Mouse (Mus musculus) kidney, postnatal 0 days (tissue): ENCODE data around the gene Kcnmb1. TPM values are rescaled to one million over a fixed set of nuclear protein-coding genes. Genes with fewer than 3 reads are reported as not detected.

Experiments used
- ATAC-seq: fragments of 200-750 bp; cut with Nextera tagmentation; replicated peaks from 2 replicates; pipeline ENCODE4 v1.8.0; 2017; ENCODE audit warnings: low read depth, moderate number of reproducible peaks, moderate TSS enrichment, moderate library complexity; ENCODE audit not compliant: low FRiP score
- DNase-seq: peaks from one replicate; pipeline ENCODE4 v3.0.0-alpha.2; 2016; ENCODE audit warnings: low spot score
- H3K27ac ChIP-seq: fragments of 300-500 bp; sonication (generic); 2 replicates; pipeline ENCODE4 v1.5.1; 2014; ENCODE audit warnings: mild to moderate bottlenecking
- H3K27me3 ChIP-seq: fragments of 300-500 bp; sonication (generic); 2 replicates; pipeline ENCODE4 v1.6.1; 2014; ENCODE audit warnings: low read length, mixed read lengths; ENCODE audit not compliant: insufficient read depth
- H3K36me3 ChIP-seq: fragments of 300-500 bp; sonication (generic); 2 replicates; pipeline ENCODE4 v1.6.1; 2014; ENCODE audit warnings: low read length, mixed read lengths; ENCODE audit not compliant: insufficient read depth
- H3K4me1 ChIP-seq: fragments of 300-500 bp; sonication (generic); replicated peaks from 2 replicates; pipeline ENCODE4 v1.6.1; 2014; ENCODE audit warnings: antibody characterized with exemption, low read length, mixed read lengths; ENCODE audit not compliant: insufficient read depth
- H3K4me2 ChIP-seq: fragments of 300-500 bp; sonication (generic); 2 replicates; pipeline ENCODE4 v1.6.1; 2014; ENCODE audit warnings: mild to moderate bottlenecking, low read length, moderate library complexity, mixed read lengths
- H3K4me3 ChIP-seq: fragments of 300-500 bp; sonication (generic); replicated peaks from 2 replicates; pipeline ENCODE4 v1.5.1; 2014; ENCODE audit warnings: low read depth, low read length
- H3K9ac ChIP-seq: fragments of 300-500 bp; sonication (generic); 2 replicates; pipeline ENCODE4 v1.6.1; 2014; ENCODE audit warnings: low read depth, low read length
- H3K9me3 ChIP-seq: fragments of 300-500 bp; sonication (generic); replicated peaks from 2 replicates; pipeline ENCODE4 v1.6.1; 2016; ENCODE audit warnings: low read length, inconsistent platforms, mixed read lengths
- CTCF ChIP-seq: IDR thresholded peaks from 2 replicates; pipeline ENCODE4 v1.5.1; 2016; ENCODE audit warnings: antibody characterized with exemption, low read depth, mild to moderate bottlenecking, moderate library complexity
- WGBS: fragments of 180-500 bp; shearing (Covaris S2); extraction: QIAGEN DNeasy Blood & Tissue Kit; methylation state at CpG from one replicate; pipeline ENCODE4 v1.1.7; 2014; 5-methylcytosine and 5-hydroxymethylcytosine counted together
- polyA plus RNA-seq: library from polyadenylated mRNA; unstranded; fragments of >200 nt; fragmentation: Nextera tagmentation; extraction: Ambion mirVana; gene quantifications from 2 replicates; pipeline ENCODE4 v1.2.1, GENCODE M21; 2015

The Kcnmb1 gene
- polyA plus RNA-seq, 1 experiment from 2014 or later = 0.54 TPM

DNA sequence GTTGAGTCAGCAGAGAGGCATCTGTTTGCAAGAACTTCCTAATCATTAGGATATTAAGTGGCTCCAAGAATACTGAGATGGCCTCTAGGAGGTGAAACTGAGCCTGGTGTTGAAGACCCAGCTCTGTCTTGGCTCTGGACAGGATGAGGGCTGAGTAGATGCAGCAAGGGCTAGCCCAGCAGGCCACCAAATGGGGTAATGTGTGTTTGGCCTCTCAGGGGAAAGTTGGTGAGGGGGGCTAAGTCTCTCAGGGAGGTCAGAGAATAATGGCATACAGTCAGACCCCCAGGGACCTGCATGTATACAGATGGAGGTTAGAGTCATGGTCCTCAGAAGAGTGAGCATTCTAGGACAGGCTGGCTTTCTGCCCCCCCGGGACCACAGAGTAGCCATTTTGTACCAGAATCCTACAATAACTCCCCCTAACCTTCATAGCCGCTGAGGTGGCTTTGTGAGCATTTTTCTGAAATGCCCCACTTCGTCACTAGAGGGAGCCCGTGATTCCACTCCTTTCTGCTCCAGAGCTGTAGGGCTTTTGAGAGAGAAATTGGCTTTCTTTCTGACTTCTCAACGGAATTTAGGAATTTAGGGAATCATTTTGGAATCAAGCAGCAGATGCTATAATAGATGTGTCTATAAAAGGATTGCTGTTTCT, 39.3 kb downstream of the Kcnmb1 start:
- Histone ChIP-seq H3K4me2 (no peak overlapping the region), H3K9ac (no peak overlapping the region), H3K4me3 (no peak overlapping the region), H3K4me1 (no peaks in the 10 kb centered on the region), H3K36me3 (no peaks in the 10 kb centered on the region), H3K9me3 (no peaks in the 10 kb centered on the region), H3K27ac (no peak overlapping the region), H3K27me3 (no peaks in the 10 kb centered on the region)
- peak; percentile 79 for TF ChIP-seq CTCF
- WGBS = 7% methylated on average over 5 of the region's 5 CpGs
- ATAC-seq (no peak), DNase-seq (peak; percentile 61)

DNA sequence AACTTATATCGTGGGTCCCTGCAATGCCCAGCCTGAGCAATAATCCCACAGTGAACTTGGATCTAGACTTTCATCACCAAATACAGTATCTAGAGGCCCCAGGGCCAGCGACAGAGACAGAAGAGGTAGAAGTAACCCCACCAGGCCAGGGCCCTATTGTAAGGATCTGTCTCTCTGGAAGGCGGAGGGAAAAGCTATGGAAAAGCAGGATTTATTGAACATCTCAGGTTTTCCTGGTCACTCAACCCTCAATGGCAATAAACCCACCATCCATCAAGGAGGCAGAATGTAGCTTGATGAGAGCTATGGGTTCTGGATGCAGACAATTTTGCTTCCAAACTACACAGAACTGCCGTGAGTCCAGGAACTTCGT, 39.8 kb downstream of the Kcnmb1 start:
- no peak for TF ChIP-seq CTCF
- H3K27ac ChIP-seq = no peak overlapping the region
- H3K4me2 ChIP-seq = no peak overlapping the region
- no peak for ATAC-seq
- H3K9ac ChIP-seq = no peak overlapping the region
- H3K9me3 ChIP-seq = no peaks in the 10 kb centered on the region
- no peak overlapping the region for H3K4me3 ChIP-seq
- no peak for DNase-seq
- no peaks in the 10 kb centered on the region for H3K27me3 ChIP-seq
- H3K36me3 ChIP-seq = no peaks in the 10 kb centered on the region
- H3K4me1 ChIP-seq = no peaks in the 10 kb centered on the region
- WGBS = 71% methylated on average over 5 of the region's 5 CpGs

GRCm38 (mm10) chr11:34007616-34008015, 44.8 kb downstream of the Kcnmb1 start:
- Histone ChIP-seq H3K27ac (no peak overlapping the region), H3K9me3 (no peaks in the 10 kb centered on the region), H3K36me3 (no peaks in the 10 kb centered on the region), H3K27me3 (no peaks in the 10 kb centered on the region), H3K9ac (no peak overlapping the region), H3K4me2 (no peak overlapping the region), H3K4me3 (no peak overlapping the region), H3K4me1 (no peaks in the 10 kb centered on the region)
- 91% methylated on average over 2 of the region's 2 CpGs for WGBS
- no peak for DNase-seq
- no peak for TF ChIP-seq CTCF
- no peak for ATAC-seq

- H3K4me2 ChIP-seq = no peak overlapping the region
- WGBS = 90% methylated on average over 11 of the region's 11 CpGs
- H3K27me3 ChIP-seq = no peaks in the 10 kb centered on the region
- no peaks in the 10 kb centered on the region for H3K36me3 ChIP-seq
- no peak overlapping the region for H3K4me3 ChIP-seq
- H3K4me1 ChIP-seq = no peaks in the 10 kb centered on the region
- H3K9ac ChIP-seq = no peak overlapping the region
- no peak for DNase-seq
- ATAC-seq = no peak
- H3K27ac ChIP-seq = no peak overlapping the region
- TF ChIP-seq CTCF = no peak
- no peaks in the 10 kb centered on the region for H3K9me3 ChIP-seq
Observed at GRCm38 (mm10) chr11:34008214-34008613, 45.4 kb downstream of the Kcnmb1 start.

GRCm38 (mm10) chr11:34008702-34009101, 45.9 kb downstream of the Kcnmb1 start:
- no peaks in the 10 kb centered on the region for H3K27me3 ChIP-seq
- DNase-seq (peak; percentile 75), ATAC-seq (no peak)
- TF ChIP-seq CTCF = peak; percentile 80
- no peak overlapping the region for H3K27ac ChIP-seq
- WGBS = 46% methylated on average over 9 of the region's 9 CpGs
- H3K9me3 ChIP-seq = no peaks in the 10 kb centered on the region
- no peaks in the 10 kb centered on the region for H3K36me3 ChIP-seq
- no peaks in the 10 kb centered on the region for H3K4me1 ChIP-seq
- H3K4me2 ChIP-seq = no peak overlapping the region
- H3K9ac ChIP-seq = no peak overlapping the region
- H3K4me3 ChIP-seq = no peak overlapping the region

DNA sequence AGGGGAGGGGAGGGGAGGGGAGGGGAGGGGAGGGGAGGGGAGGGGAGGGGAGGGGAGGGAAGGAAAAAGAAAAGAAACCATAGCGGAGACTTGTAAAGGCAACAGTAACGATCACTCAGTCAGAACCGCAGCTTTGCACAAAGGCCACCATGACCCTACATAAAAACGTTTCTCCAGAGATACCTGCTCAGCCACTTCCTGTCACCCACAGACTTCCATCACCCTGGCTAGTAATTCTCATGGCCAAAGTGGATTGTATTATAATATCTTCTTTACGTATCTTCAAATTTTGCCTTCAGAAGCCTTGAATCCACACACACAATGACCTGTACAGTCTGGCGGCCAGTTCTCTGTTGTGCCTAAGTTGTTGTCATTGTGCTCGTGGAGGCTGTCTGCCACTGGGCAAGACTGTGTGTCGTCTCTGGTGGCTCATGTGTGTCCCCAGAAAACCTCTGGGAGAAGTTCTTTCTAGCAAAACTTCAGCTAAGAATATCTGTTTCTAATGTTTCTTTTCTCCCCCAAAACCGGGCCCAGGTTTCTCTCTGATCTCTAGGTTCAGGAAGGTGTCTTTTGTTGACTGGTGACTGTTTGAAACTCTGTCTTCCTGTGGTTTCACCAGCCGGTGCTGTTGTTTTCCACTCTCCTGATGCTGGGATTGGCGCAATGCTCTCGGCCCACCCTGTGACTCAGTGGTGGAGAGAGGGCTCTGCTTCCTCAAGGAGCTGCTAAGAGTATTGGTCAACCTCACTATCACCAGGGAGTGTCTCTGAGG, 46.7 kb downstream of the Kcnmb1 start:
- no peak for ATAC-seq
- no peaks in the 10 kb centered on the region for H3K27me3 ChIP-seq
- H3K4me2 ChIP-seq = no peak overlapping the region
- H3K4me1 ChIP-seq = no peaks in the 10 kb centered on the region
- 76% methylated on average over 12 of the region's 12 CpGs for WGBS
- no peak for TF ChIP-seq CTCF
- H3K27ac ChIP-seq = no peak overlapping the region
- H3K9me3 ChIP-seq = no peaks in the 10 kb centered on the region
- H3K9ac ChIP-seq = no peak overlapping the region
- H3K36me3 ChIP-seq = no peaks in the 10 kb centered on the region
- no peak overlapping the region for H3K4me3 ChIP-seq
- no peak for DNase-seq
